Mouse (Mus musculus): ENCODE results near the gene Eif3j1. TPM values are rescaled to one million over a fixed set of nuclear protein-coding genes. Genes with fewer than 3 reads are reported as not detected.
A peak's percentile ranks its signal among the peaks of the same experiment; 100 is the strongest.
"Not testable (repeated sequence)": the region's sequence is repeated elsewhere in the genome, so short reads cannot be mapped to it uniquely, and the experiment has no call there.

Eif3j1 gene
- 29.4 to 41.8 TPM (median 34.8 TPM) in 3 replicates for total RNA-seq (2017)

DNA sequence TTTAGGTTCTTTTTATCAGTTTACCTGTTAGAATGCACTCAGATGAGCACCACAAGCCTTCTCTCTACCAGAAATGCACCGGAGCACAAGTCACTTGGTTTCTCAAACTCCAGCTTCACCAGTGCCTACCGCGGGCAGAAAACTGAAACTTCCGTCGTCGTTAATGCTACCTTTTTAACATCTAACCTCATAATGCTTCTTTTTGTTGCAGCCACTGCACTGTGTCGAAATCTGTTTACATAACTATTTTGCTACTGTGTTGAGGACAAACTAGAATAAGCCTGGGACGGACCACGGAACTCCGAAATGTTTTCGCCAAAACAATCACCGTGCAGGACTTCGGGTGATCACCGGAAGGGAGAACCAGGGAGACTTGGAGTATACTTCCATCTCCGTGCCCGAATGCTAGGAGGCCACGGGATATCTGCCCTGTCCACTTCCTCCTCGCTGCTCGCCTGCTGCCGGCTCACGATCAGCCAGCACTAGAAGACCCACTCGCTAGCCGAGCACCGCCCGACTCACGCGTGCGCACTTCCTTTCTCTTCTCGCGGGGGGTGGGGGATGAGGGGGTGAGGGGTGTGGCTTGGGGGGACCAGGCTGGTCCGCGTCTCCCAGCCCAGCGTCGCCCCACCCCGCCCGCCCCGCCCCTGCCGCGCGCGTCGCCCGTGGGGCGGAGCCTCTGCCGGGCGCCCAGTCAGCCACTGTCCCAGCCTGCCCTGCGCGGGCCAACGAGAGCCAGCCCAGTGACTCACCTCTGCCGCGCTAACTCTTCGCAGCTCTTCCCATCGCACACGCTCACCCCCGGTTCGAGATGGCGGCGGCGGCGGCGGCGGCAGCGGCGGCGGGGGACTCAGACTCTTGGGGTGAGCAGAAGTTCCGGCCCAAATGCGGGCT, at the start of gene Eif3j1:
Gene Eif3j1 (plus strand): TSS at position 685 of the 894 bp plus-strand sequence.
- peak; percentile 90 for ATAC-seq (replicated peaks; ENCODE audit: insufficient number of reproducible peaks, low FRiP score, low TSS enrichment, poor library complexity, severe bottlenecking)

DNA sequence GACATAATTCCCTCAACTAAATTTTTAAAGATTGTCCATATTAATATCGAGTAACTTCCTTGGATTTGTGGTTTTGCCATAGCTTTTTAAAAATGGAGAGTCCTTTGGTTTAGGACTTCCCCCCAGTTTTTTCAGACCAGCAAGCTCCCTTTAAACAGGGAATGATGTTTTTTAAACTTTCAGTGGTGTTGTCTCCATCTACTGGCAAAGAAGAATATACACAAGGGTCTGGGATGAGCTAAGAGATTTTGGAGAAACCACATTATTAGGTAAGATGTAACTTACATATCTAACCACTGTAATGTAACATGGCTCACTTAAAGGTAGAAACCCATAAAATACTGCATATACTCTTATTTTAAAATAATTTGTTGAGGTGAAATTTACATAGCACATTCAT, 32.6 kb upstream of the Eif3j1 start:
- no peak for ATAC-seq (replicated peaks; ENCODE audit: insufficient number of reproducible peaks, low FRiP score, low TSS enrichment, poor library complexity, severe bottlenecking)

DNA sequence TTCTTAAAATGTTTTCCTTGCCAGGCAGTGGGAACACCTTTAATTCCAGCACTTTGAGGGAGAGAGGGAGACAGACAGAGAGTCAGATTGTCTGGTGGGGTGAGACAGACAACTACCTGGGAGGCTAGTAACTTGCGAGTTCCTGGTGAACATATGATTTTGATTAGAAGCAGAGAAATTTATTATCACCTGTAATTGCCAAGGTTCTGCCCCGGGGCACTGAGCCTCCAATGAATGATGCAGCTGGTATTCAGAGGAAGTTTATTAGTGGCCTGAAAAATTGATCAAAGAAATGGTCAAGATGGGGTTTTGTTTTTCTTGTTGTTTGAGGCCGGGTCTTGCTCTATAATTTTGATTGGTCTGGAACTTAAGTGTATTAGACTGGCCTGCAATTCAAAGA, 19.5 kb upstream of the Eif3j1 start:
- ATAC-seq (replicated peaks; ENCODE audit: insufficient number of reproducible peaks, low FRiP score, low TSS enrichment, poor library complexity, severe bottlenecking) = no peak

DNA sequence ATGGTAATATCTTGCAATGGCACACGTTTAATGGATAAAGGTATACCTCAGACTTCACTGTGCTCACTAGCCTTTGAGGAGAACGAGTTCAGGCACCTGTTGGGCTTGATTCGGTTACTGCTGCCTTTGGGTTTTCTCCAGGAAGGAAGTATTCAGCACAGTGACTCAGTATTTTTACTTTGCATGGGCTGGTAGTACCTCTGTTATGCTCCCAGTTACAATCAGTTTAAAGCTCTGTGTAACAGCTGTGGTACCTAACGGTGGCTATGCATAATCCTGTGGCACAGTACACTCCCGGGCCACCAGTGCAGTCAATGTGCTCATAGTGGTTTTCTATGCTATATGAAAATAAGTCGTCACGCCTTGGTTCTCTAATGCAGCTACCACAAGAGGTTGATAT, 16.9 kb upstream of the Eif3j1 start:
- ATAC-seq (replicated peaks; ENCODE audit: insufficient number of reproducible peaks, low FRiP score, low TSS enrichment, poor library complexity, severe bottlenecking) = no peak

DNA sequence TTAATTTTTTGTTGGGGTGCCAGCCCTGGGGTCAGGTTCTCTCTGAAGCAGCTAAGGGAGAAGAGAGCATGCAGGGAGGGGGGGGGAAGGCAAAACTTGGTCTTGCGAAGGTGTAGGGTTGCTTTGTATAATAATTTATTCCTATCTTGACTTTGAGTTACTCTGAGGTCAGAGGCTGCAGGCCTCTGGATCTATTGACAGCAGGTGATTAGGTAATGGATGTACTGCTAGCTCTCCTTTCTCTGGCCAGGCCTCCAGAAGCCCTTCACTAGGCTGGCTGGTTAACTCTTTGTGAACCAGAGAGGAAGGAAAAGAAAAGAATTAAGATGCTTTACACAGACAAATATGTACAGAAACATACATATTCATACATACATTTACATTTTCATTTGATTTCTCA, 9.6 kb upstream of the Eif3j1 start:
- ATAC-seq (replicated peaks; ENCODE audit: insufficient number of reproducible peaks, low FRiP score, low TSS enrichment, poor library complexity, severe bottlenecking) = no peak

DNA sequence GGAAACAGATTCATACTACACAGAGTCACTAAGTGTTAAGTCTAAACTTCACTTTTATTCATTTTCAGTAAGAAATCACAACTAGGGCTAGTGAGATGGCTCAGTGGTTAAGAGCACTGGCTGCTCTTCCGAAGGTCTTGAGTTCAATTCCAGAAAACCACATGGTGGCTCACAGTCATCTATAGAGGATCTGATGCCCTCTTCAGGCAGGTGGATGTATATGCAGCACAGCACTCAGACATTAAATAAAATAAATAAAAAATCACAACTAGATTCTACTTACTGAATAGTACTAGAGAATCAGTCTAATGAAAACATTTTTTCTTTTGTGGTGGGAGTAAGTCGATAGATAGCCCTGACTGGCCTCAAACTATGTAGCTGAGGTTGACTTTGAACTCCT, 6.1 kb upstream of the Eif3j1 start:
- ATAC-seq (replicated peaks; ENCODE audit: insufficient number of reproducible peaks, low FRiP score, low TSS enrichment, poor library complexity, severe bottlenecking) = no peak

DNA sequence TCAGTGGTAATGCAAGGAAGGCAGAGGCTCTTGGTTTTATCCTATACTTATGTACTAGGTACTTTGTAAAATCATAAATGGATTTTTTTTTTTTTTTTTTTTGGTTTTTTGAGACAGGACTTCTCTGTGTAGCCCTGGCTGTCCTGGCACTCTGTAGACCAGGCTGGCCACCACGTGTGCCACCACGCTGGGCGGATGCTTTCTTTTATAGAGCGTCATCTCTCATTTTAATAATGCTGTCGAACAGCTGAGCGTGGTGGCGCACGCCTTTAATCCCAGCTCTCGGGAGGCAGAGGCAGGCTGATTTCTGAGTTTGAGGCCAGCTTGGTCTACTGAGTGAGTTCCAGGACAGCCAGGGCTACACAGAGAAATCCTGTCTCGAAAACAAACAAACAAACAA, 1.3 kb upstream of the Eif3j1 start:
- ATAC-seq (replicated peaks; ENCODE audit: insufficient number of reproducible peaks, low FRiP score, low TSS enrichment, poor library complexity, severe bottlenecking) = not testable (repeated sequence)

DNA sequence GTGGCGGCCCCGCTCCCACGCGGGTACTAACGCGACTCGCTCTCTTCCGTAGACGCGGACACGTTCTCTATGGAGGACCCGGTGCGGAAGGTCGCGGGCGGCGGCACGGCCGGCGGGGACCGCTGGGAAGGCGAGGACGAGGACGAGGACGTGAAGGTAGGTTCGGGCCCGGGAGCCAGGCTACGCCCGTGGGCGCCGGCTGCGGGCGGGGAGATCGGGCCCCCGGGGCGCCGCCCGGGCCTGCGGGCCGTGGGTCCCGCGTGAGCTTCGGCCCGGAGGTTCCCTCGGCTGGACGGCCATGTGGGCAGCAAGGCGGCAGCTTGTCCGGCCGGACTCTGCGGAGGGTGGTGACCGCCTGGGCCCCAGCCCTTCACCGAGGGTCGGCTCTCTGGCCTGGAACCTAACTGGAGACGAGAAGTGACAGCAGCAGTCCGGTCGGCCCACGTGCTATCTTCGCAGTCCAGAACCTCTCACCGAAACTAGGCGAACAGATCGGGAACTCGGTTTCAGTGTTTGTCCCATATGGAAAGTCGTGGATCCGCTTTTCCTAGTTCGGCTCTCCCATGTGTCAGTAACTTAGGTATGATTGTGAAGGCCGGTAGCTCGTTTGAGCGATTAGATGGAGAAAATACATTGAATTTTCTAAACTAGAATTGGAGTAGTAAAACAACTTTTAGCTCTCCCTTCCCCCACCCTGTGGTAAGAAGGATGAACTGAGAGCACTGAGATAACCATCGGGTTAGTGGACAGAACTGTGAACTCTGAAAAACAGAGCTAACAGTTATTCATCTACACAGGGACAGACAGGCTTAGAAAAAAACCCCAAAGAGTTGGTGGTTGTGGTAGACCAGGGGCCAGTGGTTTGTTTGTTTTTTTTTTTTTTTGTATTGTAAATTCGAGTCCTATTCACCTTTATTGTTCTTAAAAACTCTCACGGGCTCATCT, 682 bp downstream of the Eif3j1 start:
- ATAC-seq (replicated peaks; ENCODE audit: insufficient number of reproducible peaks, low FRiP score, low TSS enrichment, poor library complexity, severe bottlenecking) = peak; percentile 27; the same call in 1 of the 2 replicates

DNA sequence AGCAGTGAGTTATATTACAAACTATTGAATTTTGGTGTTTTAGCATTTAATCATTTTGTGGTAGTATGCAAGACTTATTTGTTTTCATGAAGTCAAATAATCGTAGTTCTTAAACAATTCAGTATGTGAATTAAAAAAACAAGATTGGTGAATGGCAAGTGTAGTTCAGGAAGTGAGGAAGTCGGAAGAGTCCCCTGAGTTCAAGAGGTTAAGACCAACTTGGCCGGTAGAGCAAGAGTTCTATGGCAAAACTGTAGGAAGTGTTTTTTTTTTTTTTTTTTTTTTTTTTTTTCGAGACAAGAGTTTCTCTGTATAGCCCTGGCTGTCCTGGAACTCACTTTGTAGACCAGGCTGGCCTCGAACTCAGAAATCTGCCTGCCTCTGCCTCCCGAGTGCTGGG, 3.6 kb downstream of the Eif3j1 start:
- no peak for ATAC-seq (replicated peaks; ENCODE audit: insufficient number of reproducible peaks, low FRiP score, low TSS enrichment, poor library complexity, severe bottlenecking)

DNA sequence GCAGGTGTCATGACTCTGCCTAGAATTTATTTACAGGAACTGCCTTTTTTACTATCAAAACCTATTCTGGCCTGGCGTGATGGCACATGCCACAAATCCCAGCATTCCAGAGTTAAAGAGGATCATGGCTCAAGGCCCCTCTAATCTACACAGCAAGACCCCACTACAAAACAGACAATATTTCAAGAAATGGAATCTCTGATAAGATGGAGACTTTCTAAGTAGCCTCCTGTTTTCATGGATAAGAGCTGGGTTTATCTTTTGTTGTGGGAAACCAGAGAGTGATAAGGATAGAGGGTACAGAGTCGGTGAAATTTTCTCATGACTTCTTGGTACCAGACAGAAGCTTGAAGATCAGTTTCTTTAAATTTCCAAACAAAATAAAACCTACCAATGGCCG, 7.7 kb downstream of the Eif3j1 start:
- ATAC-seq (replicated peaks; ENCODE audit: insufficient number of reproducible peaks, low FRiP score, low TSS enrichment, poor library complexity, severe bottlenecking) = no peak

DNA sequence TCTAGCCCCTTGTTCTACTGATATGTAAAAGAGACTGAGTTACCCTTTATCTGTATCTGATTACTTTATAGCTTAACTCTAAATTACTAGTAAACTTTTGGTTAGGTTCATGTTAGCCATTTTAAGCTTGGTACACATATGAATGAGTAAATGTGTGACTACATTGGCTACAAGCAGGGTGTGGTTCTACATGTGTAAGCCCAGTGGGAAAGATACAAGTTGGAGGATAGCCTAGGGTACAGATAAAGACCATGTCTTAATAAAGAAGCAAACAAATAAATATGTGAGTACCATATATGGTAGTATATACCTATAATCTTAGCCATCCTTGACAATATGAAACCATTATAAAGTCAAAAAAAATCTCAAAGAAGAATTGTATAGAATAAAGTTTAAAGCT, 15.6 kb downstream of the Eif3j1 start:
- ATAC-seq (replicated peaks; ENCODE audit: insufficient number of reproducible peaks, low FRiP score, low TSS enrichment, poor library complexity, severe bottlenecking) = no peak

DNA sequence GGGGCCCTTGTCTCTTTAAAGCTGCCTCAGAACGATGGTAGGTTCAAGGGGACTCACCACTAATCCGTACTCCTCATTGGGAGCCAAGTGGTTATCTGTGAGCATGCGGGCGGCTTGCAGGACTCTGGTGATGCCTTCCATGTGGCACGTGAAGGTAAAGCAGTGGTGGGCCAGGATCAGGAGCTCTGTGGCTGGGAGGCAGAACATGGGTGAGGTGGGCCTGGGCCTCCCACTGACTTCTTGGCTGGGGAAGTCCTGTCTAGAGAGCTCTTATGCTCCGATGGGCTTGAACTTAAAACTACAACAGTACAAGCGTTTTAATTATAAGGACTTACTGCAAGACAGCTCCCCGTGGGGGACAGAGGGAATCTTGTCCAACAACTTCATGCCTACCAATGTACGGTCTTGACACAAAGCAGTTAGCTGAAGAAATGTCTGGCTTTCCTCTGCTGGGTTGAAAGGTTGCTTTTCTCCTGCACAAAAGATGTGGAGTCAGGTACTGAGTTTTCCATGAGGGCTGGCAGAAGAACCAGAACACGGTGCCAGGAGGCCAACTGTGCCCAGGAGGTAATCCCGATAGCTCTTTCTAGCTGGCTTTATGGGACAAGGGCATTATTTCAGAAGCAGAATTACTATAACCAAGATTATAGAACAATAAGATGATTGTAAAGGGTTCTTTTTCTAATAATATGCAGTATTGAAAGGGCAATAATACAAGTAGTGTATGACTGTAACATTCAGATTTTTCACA, 31.2 kb downstream of the Eif3j1 start:
- no peak for ATAC-seq (replicated peaks; ENCODE audit: insufficient number of reproducible peaks, low FRiP score, low TSS enrichment, poor library complexity, severe bottlenecking)

DNA sequence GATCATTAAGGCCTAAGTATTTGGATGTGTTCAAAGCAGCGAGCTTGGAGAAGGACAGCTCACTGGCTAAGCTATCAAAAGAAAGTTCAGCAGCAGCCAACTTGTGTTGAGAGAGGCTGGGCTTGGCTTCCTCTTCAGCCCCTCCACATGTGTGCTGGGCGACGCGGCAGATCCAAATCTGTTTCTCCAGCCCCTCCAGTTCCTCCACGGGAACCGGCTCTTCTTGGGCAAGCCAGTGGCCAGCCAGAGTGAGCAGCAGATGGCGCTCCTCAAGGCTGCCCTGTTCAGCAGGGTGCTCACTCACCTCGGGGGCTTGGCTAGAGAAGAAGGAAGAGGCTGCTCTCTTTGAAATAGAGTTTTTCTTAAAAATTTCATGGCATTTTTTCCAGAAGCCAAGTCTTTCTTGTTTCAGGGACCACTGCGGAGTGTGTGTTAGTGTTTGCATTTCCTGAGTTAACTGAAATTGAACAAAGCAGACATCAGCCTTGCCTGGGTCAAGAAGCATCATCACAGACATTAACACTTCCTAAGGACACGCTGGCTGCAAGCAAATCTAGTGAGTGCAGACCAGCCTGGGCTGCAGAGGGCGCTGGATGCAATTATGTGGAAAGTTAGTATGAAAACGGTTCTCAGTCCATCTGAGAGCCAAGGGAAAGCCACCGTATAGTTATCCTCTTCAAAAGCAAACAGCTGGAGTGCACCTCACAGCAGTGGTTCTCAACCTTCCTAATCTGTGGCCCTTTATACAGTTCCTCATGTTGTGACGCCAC, 37.0 kb downstream of the Eif3j1 start:
- ATAC-seq (replicated peaks; ENCODE audit: insufficient number of reproducible peaks, low FRiP score, low TSS enrichment, poor library complexity, severe bottlenecking) = no peak

DNA sequence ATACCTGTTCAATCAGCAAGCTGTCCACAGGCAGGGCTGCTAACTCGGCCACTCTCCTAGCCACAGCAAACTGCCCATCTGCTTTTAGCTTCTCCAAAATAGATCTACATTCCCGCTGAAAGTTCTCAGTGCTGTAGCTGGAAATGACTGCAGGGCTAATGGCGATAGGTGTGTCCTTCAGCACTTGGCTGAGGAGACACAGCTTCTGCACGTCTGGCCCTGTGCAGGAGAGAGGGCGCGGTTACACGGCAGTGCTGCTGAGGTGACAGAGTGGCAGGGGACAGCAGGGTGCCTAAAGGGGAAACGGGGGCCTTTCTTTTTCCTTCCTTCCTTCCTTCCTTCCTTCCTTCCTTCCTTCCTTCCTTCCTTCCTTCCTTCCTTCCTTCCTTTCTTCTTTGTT, 37.9 kb downstream of the Eif3j1 start:
- ATAC-seq (replicated peaks; ENCODE audit: insufficient number of reproducible peaks, low FRiP score, low TSS enrichment, poor library complexity, severe bottlenecking) = no peak

DNA sequence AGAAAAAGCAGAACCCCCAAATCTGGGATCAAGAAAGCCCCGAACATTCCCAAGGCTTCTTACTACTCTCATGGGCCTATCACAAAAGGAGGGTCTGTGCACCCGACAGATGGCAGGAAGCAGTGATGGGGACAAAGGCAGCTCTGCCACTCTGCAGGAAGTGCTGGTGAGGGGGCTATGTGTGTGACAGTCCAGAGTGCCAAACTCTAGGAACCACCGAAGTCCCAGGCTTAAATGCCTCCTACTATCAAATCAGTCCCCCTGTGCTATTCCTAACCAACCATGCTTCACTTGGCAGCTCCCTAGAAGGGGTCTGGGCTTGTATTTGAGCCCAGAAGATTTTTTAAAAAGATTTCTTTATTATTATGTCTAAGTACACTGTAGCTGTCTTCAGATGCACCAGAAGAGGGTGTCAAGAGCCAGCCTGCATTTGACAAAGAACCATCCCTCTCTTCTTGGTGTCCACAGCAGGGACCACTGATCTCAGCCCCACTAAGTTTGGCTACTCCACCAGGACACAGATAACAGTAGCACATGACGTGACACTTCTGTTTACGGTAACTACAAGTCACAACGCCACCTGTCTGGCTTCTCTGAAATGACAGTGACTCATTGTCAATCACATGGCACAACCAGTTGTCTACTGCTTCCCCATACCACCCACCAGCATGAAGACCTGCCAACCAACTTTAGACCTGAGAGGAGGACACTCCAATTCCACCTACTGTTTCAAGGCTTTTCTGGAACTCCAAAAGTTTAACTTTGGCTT, 41.0 kb downstream of the Eif3j1 start:
- ATAC-seq (replicated peaks; ENCODE audit: insufficient number of reproducible peaks, low FRiP score, low TSS enrichment, poor library complexity, severe bottlenecking) = no peak

DNA sequence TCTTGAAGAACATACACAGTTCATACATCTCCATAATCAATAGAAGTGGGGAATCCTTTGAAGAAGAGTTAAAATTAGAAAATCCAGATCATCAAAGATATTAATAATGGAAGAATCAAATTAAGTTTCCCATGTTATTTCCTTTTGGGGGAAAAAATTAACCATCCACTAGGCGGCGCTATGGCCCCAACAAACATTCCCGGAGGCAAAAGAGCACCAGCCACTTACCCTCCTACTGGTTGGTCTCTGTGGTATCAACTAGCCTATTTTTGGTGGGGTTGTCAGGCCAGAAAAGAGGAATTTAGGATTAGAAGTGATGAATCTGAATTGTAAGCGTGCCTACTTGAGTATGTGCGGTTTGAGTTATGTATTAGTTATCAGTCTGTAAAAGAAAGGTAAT, 41.6 kb downstream of the Eif3j1 start:
- 0 out of 2 replicates have a peak, but pooled peaks have one; percentile 58 for ATAC-seq (replicated peaks; ENCODE audit: insufficient number of reproducible peaks, low FRiP score, low TSS enrichment, poor library complexity, severe bottlenecking)

DNA sequence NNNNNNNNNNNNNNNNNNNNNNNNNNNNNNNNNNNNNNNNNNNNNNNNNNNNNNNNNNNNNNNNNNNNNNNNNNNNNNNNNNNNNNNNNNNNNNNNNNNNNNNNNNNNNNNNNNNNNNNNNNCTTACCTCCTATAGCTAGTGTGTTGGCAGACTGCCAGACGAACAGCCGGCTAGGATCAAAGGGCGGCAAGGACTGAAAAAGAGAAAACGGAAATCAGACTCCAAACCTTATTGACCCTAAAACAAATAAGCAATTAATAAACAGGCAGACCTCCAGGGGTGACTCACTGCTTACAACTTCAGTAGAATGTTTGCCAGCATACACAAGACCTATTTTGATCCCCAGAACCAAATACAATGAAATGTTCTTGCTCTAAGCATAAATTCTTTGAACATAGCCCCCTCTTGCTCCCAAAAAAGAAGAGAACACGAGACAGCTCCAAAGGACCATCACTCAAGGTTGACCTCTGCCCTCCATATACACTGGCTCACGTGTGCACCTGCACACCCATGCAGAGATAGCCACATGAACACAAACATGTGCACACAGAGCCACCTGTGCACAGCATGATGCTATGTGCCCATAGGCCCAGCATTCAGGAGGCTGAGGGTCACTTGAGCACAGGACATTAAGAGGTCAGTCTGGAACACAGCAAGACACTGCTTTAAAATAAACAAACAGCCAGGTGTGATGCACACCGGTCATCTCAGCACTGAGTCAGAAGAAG, 53.5 kb downstream of the Eif3j1 start:
- no peak for ATAC-seq (replicated peaks; ENCODE audit: insufficient number of reproducible peaks, low FRiP score, low TSS enrichment, poor library complexity, severe bottlenecking)
